Mouse (Mus musculus): ENCODE results near the gene Atp5s.

Atp5s gene

DNA sequence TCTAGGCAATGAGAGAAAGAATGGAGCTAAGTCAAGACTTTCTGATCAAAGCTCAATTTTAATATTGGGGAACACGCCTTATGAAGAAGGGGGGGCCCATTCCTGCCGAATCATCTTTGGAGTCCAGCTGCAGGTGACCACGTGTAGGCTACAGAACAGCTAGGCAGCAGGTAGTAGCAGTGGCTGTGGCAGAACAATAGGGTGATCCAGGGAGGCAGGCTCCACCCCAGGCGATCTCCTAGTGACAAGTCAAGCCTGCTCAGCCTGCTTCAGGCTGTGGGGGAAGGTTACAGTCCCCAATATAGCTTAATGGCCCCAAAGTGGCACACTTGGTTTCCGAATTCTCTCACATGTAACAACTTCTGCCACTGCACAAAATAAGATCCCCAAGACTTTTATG is 7.5 kb downstream of the Atp5s start:
- DNase-seq (ENCODE audit: low spot score): no peak

DNA sequence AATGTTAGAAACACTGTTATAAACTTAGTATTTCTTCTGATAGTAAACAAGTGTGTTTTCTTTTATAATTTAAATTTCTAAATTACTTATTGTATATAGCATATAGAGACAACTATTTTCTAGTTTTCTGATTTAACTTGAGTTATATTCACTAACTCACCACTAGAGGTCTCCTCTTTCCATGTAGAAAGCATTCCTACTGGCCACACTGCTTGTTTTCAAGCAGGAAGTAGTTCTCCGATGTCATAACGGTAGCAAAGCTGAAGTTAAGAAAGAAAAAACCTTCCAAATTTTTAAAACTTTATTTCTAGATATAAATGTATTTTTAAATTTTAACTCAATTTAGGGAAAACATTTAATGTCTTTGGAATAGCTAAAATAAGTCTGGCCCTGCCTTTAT is 8.8 kb downstream of the Atp5s start:
- no peak for DNase-seq (ENCODE audit: low spot score)

DNA sequence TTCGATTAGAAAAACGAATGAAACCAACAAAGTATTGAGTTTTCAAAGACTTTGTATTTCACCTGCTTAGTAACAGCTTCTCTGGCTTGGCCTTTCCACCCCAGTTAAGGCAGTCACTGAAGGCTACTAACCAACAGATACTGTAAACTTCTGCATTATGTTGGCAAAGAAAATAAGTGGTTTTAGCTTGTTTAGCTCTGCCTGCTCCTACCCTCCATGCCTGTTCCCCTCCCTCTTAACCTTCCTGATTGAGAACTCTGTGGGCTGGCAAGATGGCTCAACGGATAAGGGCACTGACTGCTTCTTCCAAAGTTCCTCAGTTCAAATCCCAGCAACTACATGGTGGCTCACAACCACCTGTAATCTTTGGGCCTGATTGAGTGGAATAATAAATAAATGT is 9.2 kb downstream of the Atp5s start:
- no peak for DNase-seq (ENCODE audit: low spot score)

DNA sequence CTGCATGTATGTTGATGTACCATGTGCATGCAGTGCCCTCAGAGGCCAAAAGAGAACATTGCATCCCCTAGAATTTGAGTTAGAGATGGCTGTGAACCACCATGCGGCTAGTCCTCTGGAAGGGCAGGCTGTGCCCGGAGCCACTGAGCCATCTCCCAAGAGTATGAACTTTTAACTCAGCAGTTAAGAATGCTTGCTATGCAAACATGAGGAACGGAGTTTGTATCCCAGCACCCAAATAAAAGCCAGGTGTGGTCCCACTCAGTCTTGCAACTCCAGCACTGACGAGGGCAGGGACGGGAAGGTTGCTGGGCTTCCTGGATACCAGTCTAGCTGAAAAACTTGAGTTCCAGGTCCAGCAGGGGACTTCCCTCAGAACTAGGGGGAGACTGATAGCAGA is 17.2 kb downstream of the Atp5s start:
- DNase-seq (ENCODE audit: low spot score): no peak

DNA sequence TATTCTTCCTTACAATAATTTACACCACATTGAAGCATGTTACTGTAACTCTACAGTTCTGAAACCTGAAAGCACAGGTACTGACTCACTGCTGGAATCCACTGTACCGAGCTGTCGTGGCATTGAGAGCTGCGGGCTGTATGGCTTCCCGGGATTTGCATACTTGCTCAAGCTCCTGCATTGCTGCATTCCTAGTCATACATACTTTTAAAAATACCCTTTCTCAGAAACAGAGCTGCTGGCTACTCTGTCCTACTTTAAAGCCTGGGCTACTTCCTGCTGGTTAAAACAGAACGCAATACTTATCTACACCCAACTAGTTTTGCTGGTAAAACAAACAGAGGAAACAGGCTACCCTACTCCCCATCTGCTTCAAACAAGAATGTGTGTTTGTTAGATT is 19.4 kb downstream of the Atp5s start:
- no peak for DNase-seq (ENCODE audit: low spot score)

DNA sequence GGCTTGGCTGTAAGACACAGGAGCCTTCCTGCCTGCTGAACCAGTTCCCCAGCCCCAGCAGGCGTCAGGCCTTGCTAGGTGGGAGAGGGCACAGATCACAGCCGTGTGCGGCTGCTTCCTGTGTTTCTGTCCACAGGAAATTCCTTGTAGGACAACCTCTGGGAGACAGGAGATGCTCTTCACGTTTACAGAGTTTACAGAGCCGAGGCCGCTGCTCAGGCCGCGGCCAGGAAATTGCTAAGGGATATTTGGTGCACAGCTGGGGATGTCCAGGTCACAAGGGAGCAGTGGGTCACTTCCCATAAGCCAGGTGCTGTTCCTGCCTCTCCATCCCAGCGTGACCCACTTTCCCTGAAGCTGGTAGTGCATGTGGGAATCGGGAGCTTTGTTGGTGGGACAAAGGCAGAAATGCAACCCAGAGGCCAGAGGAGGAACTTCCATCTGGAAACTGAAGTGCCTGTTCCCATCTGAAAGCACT is 27.2 kb downstream of the Atp5s start:
- no peak for DNase-seq (ENCODE audit: low spot score)

DNA sequence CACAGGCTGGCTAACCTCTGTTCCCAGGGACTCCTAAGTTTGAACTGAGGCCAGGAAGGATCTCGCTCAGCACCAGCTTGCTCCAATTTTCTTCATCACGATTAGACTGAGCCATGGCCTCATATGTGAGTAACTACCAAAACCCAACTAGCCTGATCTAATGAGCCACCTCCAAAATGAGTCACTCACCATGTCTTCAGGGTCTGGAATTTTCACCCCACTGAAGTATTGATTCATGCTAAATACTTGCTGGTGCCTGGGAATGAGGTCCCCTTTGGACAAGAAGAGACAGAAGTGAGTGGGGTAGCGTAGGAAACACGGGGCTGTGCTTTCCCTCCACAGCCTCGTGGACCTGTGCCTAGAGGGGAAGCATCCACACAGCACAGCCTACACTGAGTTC is 29.2 kb downstream of the Atp5s start:
- DNase-seq (ENCODE audit: low spot score): no peak

DNA sequence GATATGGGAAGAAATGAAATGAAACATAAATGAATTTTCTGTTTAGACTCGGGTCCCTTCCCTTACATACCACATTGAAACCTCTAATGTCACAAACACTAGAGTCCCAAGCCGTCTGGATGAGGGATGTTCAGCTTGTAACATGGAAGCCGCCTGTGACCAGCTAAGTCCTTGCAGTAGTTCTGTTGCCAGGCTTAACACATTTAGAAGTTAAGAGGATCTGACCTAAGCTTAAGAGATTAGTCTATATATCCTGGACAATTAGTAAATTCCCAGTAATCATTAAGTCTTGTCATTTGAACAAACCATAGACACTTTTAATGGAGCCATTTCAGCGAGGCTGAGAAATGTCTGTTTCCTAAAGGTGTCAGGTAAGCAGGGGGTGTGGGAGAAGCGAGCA is 31.3 kb downstream of the Atp5s start:
- DNase-seq (ENCODE audit: low spot score): no peak

DNA sequence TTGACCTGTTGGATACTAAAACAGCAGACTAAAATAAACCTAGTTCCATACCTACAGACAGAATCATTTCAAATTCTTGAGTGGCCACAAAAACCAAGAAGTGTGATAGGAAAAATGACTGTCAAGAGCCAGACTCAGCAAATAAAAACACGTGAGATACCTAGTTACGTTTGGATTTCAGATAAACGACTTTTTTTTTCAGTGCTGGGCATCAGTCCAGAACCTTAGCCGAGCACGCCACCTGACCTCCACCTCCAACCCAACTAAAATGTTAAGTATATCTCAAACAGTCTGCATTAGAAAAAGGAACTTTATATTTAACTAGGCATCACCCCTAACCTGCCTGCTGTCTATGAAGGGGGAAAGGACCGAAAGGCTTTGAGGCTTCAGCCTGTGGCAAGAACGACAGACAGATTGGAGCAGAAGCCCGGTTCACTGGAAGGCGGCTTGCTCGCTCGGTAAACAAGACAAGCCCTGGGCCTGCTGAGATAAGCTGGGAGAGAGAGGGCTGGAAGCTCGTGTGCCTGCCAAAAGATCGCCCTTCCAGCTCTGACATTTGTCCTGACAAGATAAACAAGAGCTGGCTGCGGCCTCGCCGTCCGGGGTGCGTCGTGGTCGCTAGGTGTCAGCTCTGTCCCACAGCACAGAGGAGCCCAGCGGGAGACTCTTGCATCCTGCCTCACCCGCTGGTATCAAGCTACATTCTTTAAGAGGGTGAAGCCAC is 32.8 kb downstream of the Atp5s start:
- peak; percentile 54 for DNase-seq (ENCODE audit: low spot score)

DNA sequence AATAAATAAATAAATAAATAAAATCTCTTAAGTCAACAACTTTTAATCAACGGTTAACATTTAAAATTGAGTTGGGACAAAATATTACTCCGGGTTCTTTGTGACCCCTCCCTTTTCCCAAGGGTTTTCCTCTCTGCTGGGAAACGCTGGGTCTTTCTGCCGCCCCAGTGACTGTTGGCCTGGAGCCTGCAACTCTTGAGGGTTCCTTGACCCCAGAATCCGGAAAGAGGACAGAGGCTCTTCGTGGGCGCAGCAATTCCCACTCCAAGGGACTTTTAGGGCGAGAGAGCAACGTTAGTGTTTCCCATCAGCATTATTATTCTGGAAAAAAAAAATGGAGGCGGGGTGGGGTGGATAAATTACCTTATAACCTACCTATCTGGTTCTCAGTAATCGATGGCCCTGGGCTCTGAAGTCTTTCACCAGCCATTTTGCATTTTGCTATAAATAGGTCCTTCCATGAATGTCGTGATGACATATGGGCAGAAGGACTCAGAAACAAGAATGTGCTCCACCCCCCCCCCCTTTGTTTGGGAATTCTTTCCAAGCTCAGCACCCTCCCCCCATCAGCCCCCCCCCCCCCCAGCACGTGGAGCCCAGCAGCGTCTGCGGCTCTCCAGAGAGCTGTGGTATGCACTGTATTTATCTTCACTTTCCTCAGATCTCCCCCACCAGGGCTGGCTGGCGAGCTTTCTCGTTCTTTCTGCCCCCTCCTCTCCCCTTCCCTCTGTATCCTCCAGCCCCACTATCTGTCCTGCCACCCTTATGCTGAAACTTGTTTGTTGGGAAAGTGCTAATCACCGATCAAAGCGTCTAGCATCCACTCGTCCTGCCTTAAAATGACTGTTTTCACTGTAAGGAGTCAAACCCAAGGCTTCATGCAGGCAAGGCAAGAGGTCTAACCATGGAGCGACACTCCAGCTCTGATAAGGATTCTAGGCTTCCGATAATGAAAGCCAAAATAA is 33.8 kb downstream of the Atp5s start:
- no peak for DNase-seq (ENCODE audit: low spot score)

DNA sequence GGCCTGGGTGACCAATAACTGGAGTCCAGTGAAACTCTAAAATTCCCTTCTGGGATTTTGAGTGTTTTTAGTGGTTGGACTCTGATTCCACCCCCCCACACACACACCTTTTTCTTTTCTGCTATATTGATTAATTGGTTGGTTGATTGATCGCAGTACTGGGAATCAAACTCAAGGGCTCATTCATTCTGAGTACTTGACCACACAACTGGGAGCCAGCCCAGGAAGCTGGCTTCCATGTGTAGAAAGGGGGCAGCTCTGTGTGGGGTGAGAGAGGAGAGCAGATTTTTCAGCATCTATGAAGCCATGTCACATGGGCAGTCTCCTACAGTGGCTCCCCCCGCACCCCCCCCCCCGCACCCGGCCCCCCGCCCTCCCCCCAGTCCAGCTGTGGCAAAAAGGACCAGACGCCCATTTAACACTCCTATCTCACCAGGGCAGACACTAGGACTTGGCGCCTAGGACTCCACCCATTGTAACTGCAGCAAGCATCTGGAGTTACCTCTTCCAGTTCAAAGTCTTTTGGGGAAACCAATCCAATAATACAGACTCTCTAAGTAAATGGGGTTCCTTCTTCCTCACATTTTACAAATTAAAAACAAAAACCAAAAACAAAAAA is 34.6 kb downstream of the Atp5s start:
- no peak for DNase-seq (ENCODE audit: low spot score)

DNA sequence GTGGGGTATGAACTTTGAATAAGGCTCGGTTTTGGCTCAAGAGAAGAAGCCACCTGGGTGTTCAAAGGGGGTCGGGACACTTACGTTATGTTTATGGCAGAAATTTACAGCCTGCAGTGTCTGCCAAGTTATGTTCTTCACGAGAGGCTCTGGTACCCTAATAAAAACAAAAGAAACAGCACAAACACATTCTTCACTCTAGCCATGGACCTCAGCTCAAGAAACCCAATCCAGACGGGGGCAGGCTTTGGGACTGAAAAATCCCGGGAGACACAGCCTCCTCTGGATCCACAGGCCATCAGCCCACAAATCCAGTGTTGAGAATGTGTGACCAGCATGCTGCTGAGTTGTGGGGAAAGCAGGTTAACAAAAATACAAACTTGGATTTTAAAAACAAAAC is 35.3 kb downstream of the Atp5s start:
- DNase-seq (ENCODE audit: low spot score): no peak

DNA sequence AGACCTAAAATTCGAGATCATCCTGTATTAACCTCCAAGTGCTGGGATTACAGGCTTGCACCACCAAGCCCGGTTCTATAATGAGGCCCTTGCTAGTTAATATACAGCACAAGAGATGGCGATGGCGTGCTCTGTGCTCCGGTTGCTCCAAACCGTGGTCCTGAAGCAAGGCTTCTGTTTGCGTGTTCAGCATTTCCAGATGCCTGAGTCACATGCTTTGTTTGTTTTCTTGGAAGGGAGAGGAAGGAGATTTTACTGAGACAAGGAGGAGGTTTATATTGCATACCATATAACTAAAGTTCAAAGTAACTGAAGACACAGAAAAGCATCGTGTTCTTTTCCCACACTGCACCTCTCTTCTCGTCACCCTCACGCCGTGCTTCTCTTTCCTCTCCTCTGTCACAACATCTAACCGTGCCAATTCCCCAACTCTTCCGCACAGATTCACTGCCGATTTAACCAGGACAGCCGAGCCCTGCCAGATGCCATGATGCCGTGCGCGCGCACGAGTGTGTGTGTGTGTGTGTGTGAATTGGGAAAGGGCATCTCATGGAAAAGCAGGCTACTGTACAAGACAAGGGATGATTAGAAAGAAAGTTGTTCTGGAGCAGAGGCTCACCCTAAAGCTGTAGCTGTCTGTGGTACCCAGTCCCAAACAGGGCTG is 36.1 kb downstream of the Atp5s start:
- no peak for DNase-seq (ENCODE audit: low spot score)

DNA sequence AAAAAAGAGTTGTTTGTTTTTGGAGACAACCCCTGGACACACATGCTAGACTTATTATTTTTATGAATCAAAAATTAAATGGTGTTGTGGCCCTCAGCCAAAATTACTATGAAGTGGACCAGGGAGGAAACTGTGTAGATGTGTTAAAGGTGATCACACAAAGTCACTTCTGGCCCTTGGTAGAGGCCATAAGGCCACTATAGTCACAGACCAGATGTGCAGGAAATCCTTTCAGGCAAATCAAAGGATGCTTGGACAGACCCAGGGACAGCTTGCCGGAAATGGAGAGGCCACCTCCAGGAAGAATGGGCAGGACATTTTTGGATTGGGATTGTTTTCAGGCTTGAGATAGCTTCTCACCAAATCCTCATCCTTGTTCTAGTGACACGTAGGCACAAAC is 36.9 kb downstream of the Atp5s start:
- no peak for DNase-seq (ENCODE audit: low spot score)

DNA sequence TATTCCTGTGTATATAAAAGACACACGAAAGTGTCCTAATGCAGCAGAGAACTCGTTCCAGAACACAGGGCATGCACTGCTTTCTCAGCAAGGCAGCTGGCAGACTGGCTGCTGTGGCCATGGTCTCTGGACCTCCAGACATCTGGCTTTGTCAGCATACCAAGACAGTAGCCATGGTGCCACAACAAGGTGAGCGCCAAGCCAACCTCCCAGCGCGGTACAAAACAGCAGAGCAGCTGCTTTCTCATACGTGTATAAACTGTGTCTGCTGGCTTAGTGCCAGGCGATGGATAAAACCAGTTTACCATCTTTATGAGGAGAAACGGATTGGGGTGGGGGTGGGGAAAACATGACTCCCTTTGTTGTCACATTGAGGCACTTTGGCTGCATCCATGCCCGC is 40.8 kb downstream of the Atp5s start:
- no peak for DNase-seq (ENCODE audit: low spot score)

DNA sequence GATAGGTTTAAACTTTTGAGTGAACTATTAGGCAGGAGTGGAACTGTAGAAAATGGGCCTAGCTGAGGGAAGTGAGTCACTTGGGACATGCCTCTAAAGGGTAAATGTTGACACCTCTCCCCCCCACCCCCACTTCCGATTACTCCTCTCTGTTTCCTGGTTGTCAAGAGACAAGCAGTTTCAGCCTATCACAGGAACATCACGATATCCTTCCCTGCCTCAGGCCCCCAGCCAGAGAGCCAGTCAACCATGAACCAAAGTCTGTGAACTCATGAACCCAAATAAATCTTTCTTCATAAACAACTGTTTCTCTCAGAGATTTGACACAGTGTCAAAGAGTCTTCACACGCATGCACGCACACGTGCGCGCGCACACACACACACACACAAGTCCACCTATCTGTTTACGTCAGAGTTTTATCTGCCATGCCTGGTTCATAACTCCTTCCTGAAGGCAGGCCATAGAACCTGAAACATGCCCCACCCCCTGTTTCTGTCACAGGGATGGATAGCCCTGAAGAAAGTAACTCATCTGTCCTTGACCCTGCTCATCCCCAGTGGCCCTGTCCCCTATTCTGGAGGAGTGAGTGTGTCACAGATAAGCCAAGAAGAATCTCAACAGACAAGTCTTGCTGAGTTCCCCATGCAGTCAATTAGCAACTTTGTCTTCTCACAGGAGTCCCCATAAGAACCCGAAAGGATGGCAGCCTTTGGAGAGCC is 41.6 kb downstream of the Atp5s start:
- no peak for DNase-seq (ENCODE audit: low spot score)

DNA sequence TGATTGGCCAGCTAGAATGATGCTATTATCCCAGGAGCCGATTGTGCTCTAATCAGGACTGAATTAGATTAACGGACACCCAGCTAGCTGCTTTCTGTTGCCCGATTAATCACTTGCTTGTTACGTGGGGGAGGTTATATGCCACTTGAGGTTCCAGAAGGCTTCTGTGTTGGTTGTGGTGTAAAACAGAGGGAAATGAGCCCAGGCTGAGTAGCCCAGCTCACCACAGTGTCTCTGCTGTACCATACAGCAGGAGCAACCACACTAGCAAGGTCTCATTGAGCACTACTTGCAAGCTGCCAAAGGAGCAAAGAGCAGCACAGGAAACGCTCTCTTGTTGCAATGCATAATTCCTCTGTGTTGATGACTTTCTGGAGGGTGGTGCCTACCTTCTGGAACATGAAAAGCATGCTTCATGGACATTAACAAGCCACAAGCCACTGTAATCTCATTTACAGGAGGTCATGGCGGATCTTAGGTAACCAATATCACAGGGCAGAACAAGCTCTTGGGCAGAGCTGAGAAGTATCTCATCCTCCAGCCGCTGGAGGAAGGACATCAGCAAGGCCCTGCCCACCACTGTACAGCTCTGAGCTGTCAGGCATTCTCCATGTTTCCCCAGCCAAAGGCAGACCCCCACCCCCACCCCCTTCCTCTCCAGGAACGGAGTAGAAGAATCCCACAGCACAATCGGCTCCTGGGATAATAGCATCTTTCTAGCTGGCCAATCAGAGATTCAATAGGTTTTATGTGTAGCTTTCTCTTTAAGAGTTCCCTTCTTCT is 42.9 kb downstream of the Atp5s start:
- no peak for DNase-seq (ENCODE audit: low spot score)

DNA sequence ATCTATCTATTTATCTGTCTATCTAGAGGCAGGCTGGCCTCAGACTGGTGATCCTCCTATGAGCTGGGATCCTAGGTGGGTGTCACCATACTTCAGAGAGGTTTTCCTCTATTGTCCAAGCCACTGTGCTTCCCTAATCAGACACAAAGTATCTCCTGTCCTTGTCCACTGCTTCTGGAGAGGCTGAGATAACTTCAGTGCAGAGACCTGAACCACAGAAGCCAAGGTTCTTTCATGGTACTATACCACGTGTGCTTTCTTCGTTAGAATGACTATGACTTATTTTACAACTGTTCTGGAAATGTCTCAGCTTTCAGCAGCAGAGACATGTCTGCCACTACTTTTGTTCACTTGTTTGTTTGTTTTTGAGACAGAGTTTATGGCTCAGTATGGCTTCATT is 44.1 kb downstream of the Atp5s start:
- no peak for DNase-seq (ENCODE audit: low spot score)

DNA sequence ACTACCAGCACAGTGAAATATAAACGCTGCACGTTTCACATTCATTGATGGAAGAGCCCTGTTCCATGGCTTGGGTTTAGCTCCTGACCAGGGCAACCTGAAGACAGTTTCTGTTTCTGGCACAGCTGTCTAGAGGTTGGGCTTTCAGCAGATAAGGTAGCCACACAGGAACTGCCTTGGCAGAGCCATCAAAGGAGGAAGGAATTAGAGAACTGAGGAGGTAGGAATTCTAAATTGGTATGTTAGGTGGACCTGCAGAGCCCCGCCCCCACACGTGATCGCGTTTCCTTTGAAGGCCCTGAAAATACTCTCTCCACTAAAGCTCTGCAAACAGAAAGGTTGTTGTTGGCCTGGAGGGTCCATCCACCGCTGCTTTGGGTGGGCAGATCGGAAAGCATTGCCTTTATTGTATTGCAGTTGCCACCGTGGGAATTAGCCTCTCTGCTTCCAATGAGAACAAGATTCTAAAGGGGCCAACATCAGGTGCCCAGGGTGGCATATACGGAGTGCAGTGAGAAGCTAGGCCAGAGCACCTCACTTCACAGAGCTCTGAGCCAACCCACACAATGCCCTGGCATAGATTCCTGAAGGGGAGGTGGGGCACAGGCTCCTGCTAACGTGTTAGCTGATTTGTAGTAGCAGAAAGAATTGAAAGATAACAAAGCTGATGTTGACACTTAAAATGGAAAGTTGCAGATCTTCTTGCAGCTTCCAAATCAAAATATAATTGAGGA is 52.0 kb downstream of the Atp5s start:
- DNase-seq (ENCODE audit: low spot score): no peak

DNA sequence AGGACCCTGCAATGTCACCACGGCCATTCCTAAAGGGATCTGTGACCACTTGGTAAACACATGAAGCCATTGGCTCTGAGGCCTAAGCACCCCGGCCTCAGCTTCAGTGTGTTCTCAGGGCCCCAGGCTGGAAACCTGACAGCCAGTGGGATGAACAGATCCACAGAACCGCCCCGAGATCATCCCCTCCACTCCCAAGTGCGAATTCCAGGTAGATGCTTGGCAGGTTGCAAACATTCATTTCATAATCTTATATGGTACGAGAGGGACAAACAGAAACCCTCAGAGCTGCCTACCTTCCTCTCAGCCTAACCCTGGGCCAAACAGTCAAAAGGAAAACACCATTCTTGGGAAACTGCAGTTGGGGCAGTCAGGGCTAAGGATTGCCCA is 52.6 kb downstream of the Atp5s start:
- no peak for DNase-seq (ENCODE audit: low spot score)

All from left cerebral cortex, adult 11 months (tissue).